Mouse (Mus musculus): ENCODE data around the gene Tesk2. TPM values are rescaled to one million over a fixed set of nuclear protein-coding genes. Genes with fewer than 3 reads are reported as not detected.

Gene Tesk2
- total and polyA plus RNA-seq, 3 experiments: 1.3 to 6.6 (median 4.8) TPM

GRCm38 (mm10) chr4:116693785-116694184, 27.0 kb upstream of the Tesk2 start:
- TF ChIP-seq TAL1 (conservative IDR thresholded peaks at IDR 0.05; ENCODE audit: low read depth, low read length) (no peak), GATA2 (IDR thresholded peaks at IDR 0.05; ENCODE audit: borderline replicate concordance, low read depth, low read length) (no peak), CTCF (IDR thresholded peaks at IDR 0.05; ENCODE audit: low read depth, low read length) (no peak), POLR2AphosphoS5 (IDR thresholded peaks at IDR 0.05; ENCODE audit: insufficient replicate concordance, low read depth, low read length) (no peak), GATA1 (IDR thresholded peaks at IDR 0.05; ENCODE audit: borderline replicate concordance, low read length) (no peak)
- DNase-seq (ENCODE audit: low spot score): no peak
- Histone ChIP-seq H3K36me3 (replicated peaks) (peaks cover 94% of the 10 kb centered on the region), H3K4me1 (ENCODE audit: insufficient read depth, low read depth, low read length) (peaks cover 23% of the 10 kb centered on the region), H3K4me3 (ENCODE audit: low read depth, low read length) (no peak overlapping the region), H3K27me3 (ENCODE audit: insufficient read depth, low read length) (no peaks in the 10 kb centered on the region), H3K9me3 (replicated peaks) (no peaks in the 10 kb centered on the region)
- ATAC-seq (ENCODE audit: extremely low read depth, insufficient number of reproducible peaks, low FRiP score, poor library complexity, severe bottlenecking): no peak

GRCm38 (mm10) chr4:116698693-116699342, 21.9 kb upstream of the Tesk2 start:
- ATAC-seq (ENCODE audit: extremely low read depth, insufficient number of reproducible peaks, low FRiP score, poor library complexity, severe bottlenecking) (no peak), DNase-seq (ENCODE audit: low spot score) (no peak)
- Histone ChIP-seq H3K4me3 (ENCODE audit: low read depth, low read length) (no peak overlapping the region), H3K27me3 (ENCODE audit: insufficient read depth, low read length) (no peaks in the 10 kb centered on the region), H3K36me3 (replicated peaks) (peaks cover 84% of the 10 kb centered on the region), H3K9me3 (replicated peaks) (no peaks in the 10 kb centered on the region), H3K4me1 (ENCODE audit: insufficient read depth, low read depth, low read length) (peaks cover 7% of the 10 kb centered on the region; the same call in 1 of the 2 replicates)
- TF ChIP-seq CTCF (IDR thresholded peaks at IDR 0.05; ENCODE audit: low read depth, low read length): no peak
- no peak for TF ChIP-seq GATA1 (IDR thresholded peaks at IDR 0.05; ENCODE audit: borderline replicate concordance, low read length)
- TF ChIP-seq POLR2AphosphoS5 (IDR thresholded peaks at IDR 0.05; ENCODE audit: insufficient replicate concordance, low read depth, low read length): no peak
- no peak for TF ChIP-seq GATA2 (IDR thresholded peaks at IDR 0.05; ENCODE audit: borderline replicate concordance, low read depth, low read length)
- no peak for TF ChIP-seq TAL1 (conservative IDR thresholded peaks at IDR 0.05; ENCODE audit: low read depth, low read length)

- no peak for ATAC-seq (ENCODE audit: extremely low read depth, insufficient number of reproducible peaks, low FRiP score, poor library complexity, severe bottlenecking)
- TF ChIP-seq TAL1 (conservative IDR thresholded peaks at IDR 0.05; ENCODE audit: low read depth, low read length) (no peak), GATA1 (IDR thresholded peaks at IDR 0.05; ENCODE audit: borderline replicate concordance, low read length) (no peak), POLR2AphosphoS5 (IDR thresholded peaks at IDR 0.05; ENCODE audit: insufficient replicate concordance, low read depth, low read length) (no peak)
- no peaks in the 10 kb centered on the region for H3K9me3 ChIP-seq (replicated peaks)
- H3K36me3 ChIP-seq (replicated peaks): peaks cover 81% of the 10 kb centered on the region
- no peak for DNase-seq (ENCODE audit: low spot score)
- H3K4me3 ChIP-seq (ENCODE audit: low read depth, low read length): no peak overlapping the region
- no peaks in the 10 kb centered on the region for H3K27me3 ChIP-seq (ENCODE audit: insufficient read depth, low read length)
- H3K4me1 ChIP-seq (ENCODE audit: insufficient read depth, low read depth, low read length): peaks cover 7% of the 10 kb centered on the region; the same call in 1 of the 2 replicates
Measured at GRCm38 (mm10) chr4:116700964-116701363, 19.8 kb upstream of the Tesk2 start.

- TF ChIP-seq POLR2AphosphoS5 (IDR thresholded peaks at IDR 0.05; ENCODE audit: insufficient replicate concordance, low read depth, low read length): no peak
- TF ChIP-seq CTCF (IDR thresholded peaks at IDR 0.05; ENCODE audit: low read depth, low read length): peak; percentile 80
- H3K9me3 ChIP-seq (replicated peaks): no peaks in the 10 kb centered on the region
- ATAC-seq (ENCODE audit: extremely low read depth, insufficient number of reproducible peaks, low FRiP score, poor library complexity, severe bottlenecking) (no peak), DNase-seq (ENCODE audit: low spot score) (no peak)
- peaks cover 55% of the 10 kb centered on the region for H3K36me3 ChIP-seq (replicated peaks)
- H3K4me1 ChIP-seq (ENCODE audit: insufficient read depth, low read depth, low read length): peaks cover 13% of the 10 kb centered on the region
- H3K4me3 ChIP-seq (ENCODE audit: low read depth, low read length): no peak overlapping the region
- no peaks in the 10 kb centered on the region for H3K27me3 ChIP-seq (ENCODE audit: insufficient read depth, low read length)
Measured at GRCm38 (mm10) chr4:116703804-116704203, 16.9 kb upstream of the Tesk2 start.

- peaks cover 48% of the 10 kb centered on the region for H3K36me3 ChIP-seq (replicated peaks)
- peaks cover 26% of the 10 kb centered on the region for H3K4me1 ChIP-seq (ENCODE audit: insufficient read depth, low read depth, low read length)
- DNase-seq (ENCODE audit: low spot score) (no peak), ATAC-seq (ENCODE audit: extremely low read depth, insufficient number of reproducible peaks, low FRiP score, poor library complexity, severe bottlenecking) (no peak)
- no peaks in the 10 kb centered on the region for H3K9me3 ChIP-seq (replicated peaks)
- TF ChIP-seq GATA2 (IDR thresholded peaks at IDR 0.05; ENCODE audit: borderline replicate concordance, low read depth, low read length) (no peak), POLR2AphosphoS5 (IDR thresholded peaks at IDR 0.05; ENCODE audit: insufficient replicate concordance, low read depth, low read length) (no peak), TAL1 (conservative IDR thresholded peaks at IDR 0.05; ENCODE audit: low read depth, low read length) (no peak), CTCF (IDR thresholded peaks at IDR 0.05; ENCODE audit: low read depth, low read length) (no peak), GATA1 (IDR thresholded peaks at IDR 0.05; ENCODE audit: borderline replicate concordance, low read length) (no peak)
- H3K4me3 ChIP-seq (ENCODE audit: low read depth, low read length): peak overlapping the region; percentile 72
- H3K27me3 ChIP-seq (ENCODE audit: insufficient read depth, low read length): no peaks in the 10 kb centered on the region
Measured at GRCm38 (mm10) chr4:116707666-116708065, 13.1 kb upstream of the Tesk2 start.

- H3K4me1 ChIP-seq (ENCODE audit: insufficient read depth, low read depth, low read length): peaks cover 26% of the 10 kb centered on the region
- no peak for TF ChIP-seq TAL1 (conservative IDR thresholded peaks at IDR 0.05; ENCODE audit: low read depth, low read length)
- no peak for TF ChIP-seq CTCF (IDR thresholded peaks at IDR 0.05; ENCODE audit: low read depth, low read length)
- no peak for TF ChIP-seq GATA1 (IDR thresholded peaks at IDR 0.05; ENCODE audit: borderline replicate concordance, low read length)
- no peak; the same call in 1 of the 2 replicates for TF ChIP-seq POLR2AphosphoS5 (IDR thresholded peaks at IDR 0.05; ENCODE audit: insufficient replicate concordance, low read depth, low read length)
- no peak for TF ChIP-seq GATA2 (IDR thresholded peaks at IDR 0.05; ENCODE audit: borderline replicate concordance, low read depth, low read length)
- H3K27me3 ChIP-seq (ENCODE audit: insufficient read depth, low read length): no peaks in the 10 kb centered on the region
- H3K9me3 ChIP-seq (replicated peaks): no peaks in the 10 kb centered on the region
- H3K4me3 ChIP-seq (ENCODE audit: low read depth, low read length): peak within 1 kb of the TSS; percentile 72
- DNase-seq (ENCODE audit: low spot score) (peak; percentile 77), ATAC-seq (ENCODE audit: extremely low read depth, insufficient number of reproducible peaks, low FRiP score, poor library complexity, severe bottlenecking) (peak; percentile 93)
- H3K36me3 ChIP-seq (replicated peaks): peaks cover 48% of the 10 kb centered on the region
Measured at GRCm38 (mm10) chr4:116708201-116708764, 12.5 kb upstream of the Tesk2 start, which contains the start of the genes Mmachc and Ccdc163. TSS of gene Mmachc (minus strand) at chr4:116708406. TSS of gene Ccdc163 (plus strand) at chr4:116708509.

Data from G1E (cell line).